In genomic region chr10:25246173-25246572, GRCm38 (mm10) we compare ENCODE assay signal across 9 mouse cellular contexts.
DNase-seq lines count a peak whose midpoint lies in the region; ATAC-seq lines count a peak whose summit lies in the region.
"Had no signal": no experiment of that assay in that cellular context is flagged by ENCODE, and none has a peak within 500 bp of the region (broad histone marks: within the 10 kb centered on the region; RNA-seq: fewer than 3 reads in every experiment).

No protein-coding gene starts in this region.

- H3K4me3 ChIP-seq in limb, embryonic 11.5 days (ENCODE audit: low read depth, low read length), result no peak overlapping the region
- H3K4me3 ChIP-seq in limb, embryonic 10.5 days, result no peak overlapping the region
- H3K4me3 ChIP-seq in liver, embryonic 11.5 days (ENCODE audit: low read depth, low read length), result no peak overlapping the region
- H3K4me3 ChIP-seq: embryonic facial prominence, embryonic 13.5 days had no signal

- 57% methylated on average over 4 of the region's 4 CpGs for WGBS in limb, embryonic 11.5 days
- 58% methylated on average over 4 of the region's 4 CpGs for WGBS in limb, embryonic 10.5 days
- WGBS in liver, embryonic 11.5 days, result 58% methylated on average over 4 of the region's 4 CpGs

- no peaks in the 10 kb centered on the region for H3K9me3 ChIP-seq in limb, embryonic 11.5 days (ENCODE audit: control insufficient read depth, low read length)
- no peaks in the 10 kb centered on the region for H3K9me3 ChIP-seq in limb, embryonic 10.5 days (replicated peaks)
- no peaks in the 10 kb centered on the region for H3K9me3 ChIP-seq in liver, embryonic 11.5 days (ENCODE audit: control insufficient read depth, low read length)
- H3K9me3 ChIP-seq: embryonic facial prominence, embryonic 13.5 days had no signal

- no peaks in the 10 kb centered on the region for H3K4me1 ChIP-seq in limb, embryonic 11.5 days (ENCODE audit: control insufficient read depth, insufficient read depth, low read length)
- H3K4me1 ChIP-seq in limb, embryonic 10.5 days, result no peaks in the 10 kb centered on the region
- no peaks in the 10 kb centered on the region for H3K4me1 ChIP-seq in liver, embryonic 11.5 days (replicated peaks; ENCODE audit: control insufficient read depth, insufficient read depth, low read length)
- H3K4me1 ChIP-seq: embryonic facial prominence, embryonic 13.5 days had no signal

- ATAC-seq in limb, embryonic 11.5 days (ENCODE audit: insufficient number of reproducible peaks, low FRiP score, low TSS enrichment, low read depth), result no peak
- ATAC-seq in liver, embryonic 11.5 days (replicated peaks; ENCODE audit: low FRiP score), result 0 out of 2 replicates have a peak, but pooled peaks have one; percentile 51

- H3K27me3 ChIP-seq in limb, embryonic 11.5 days (ENCODE audit: control insufficient read depth, insufficient read depth, low read length), result no peaks in the 10 kb centered on the region
- H3K27me3 ChIP-seq in limb, embryonic 10.5 days (ENCODE audit: low read depth, poor library complexity, severe bottlenecking), result no peaks in the 10 kb centered on the region
- no peaks in the 10 kb centered on the region for H3K27me3 ChIP-seq in liver, embryonic 11.5 days (replicated peaks; ENCODE audit: control insufficient read depth, insufficient read depth, low read length)
- H3K27me3 ChIP-seq: embryonic facial prominence, embryonic 13.5 days had no signal

- no peak overlapping the region for H3K27ac ChIP-seq in limb, embryonic 11.5 days (replicated peaks; ENCODE audit: low read depth, low read length)
- H3K27ac ChIP-seq in limb, embryonic 10.5 days, result no peak overlapping the region
- no peak overlapping the region for H3K27ac ChIP-seq in liver, embryonic 11.5 days (ENCODE audit: low read depth, low read length)
- H3K27ac ChIP-seq: embryonic facial prominence, embryonic 13.5 days had no signal

- no peak overlapping the region for H3K4me2 ChIP-seq in limb, embryonic 11.5 days (ENCODE audit: low read depth, severe bottlenecking)
- no peak overlapping the region for H3K4me2 ChIP-seq in liver, embryonic 11.5 days
- H3K4me2 ChIP-seq: embryonic facial prominence, embryonic 13.5 days had no signal

- peak; percentile 7 for DNase-seq in adrenal gland, postnatal 14 days
- no peak for DNase-seq in adrenal gland, adult (ENCODE audit: inconsistent age in 2 of 2, low spot score in 1 of 2)
- peak; percentile 42 for DNase-seq in limb, embryonic 11.5 days (ENCODE audit: low spot score)
- DNase-seq in limb, embryonic 10.5 days (ENCODE audit: low spot score), result no peak
- peak; percentile 65 for DNase-seq in brain, adult 2 months (ENCODE audit: low read depth, low spot score)
- no peak for DNase-seq in liver, embryonic 11.5 days (ENCODE audit: low spot score)
- DNase-seq in urinary bladder, postnatal 4 days (ENCODE audit: low spot score in 2 of 2), result no peak
- DNase-seq in adrenal gland, postnatal 4 days (ENCODE audit: low spot score in 2 of 2), result no peak

- no peaks in the 10 kb centered on the region for H3K36me3 ChIP-seq in limb, embryonic 11.5 days (ENCODE audit: control insufficient read depth, insufficient read depth, low read length)
- no peaks in the 10 kb centered on the region for H3K36me3 ChIP-seq in limb, embryonic 10.5 days
- no peaks in the 10 kb centered on the region for H3K36me3 ChIP-seq in liver, embryonic 11.5 days (ENCODE audit: control insufficient read depth, insufficient read depth, low read length)
- H3K36me3 ChIP-seq: embryonic facial prominence, embryonic 13.5 days had no signal

- H3K9ac ChIP-seq in limb, embryonic 11.5 days (ENCODE audit: low read length), result no peak overlapping the region
- H3K9ac ChIP-seq in liver, embryonic 11.5 days (ENCODE audit: low read depth, low read length), result no peak overlapping the region
- H3K9ac ChIP-seq: embryonic facial prominence, embryonic 13.5 days had no signal

Comparison
In these comparisons a context has a peak if more than half of its experiments do, and no peak if none do; other contexts are left out.
1. DNase-seq: peak in adrenal gland, postnatal 14 days (single experiment), limb, embryonic 11.5 days (single experiment) and brain, adult 2 months (single experiment); none in adrenal gland, adult (0 of 2), limb, embryonic 10.5 days (single experiment), liver, embryonic 11.5 days (single experiment), urinary bladder, postnatal 4 days (0 of 2) and adrenal gland, postnatal 4 days (0 of 2).